Mouse (Mus musculus) embryonic facial prominence, embryonic 12.5 days (tissue): Measurements from ENCODE around the gene Lrmda. TPM values are rescaled to one million over a fixed set of nuclear protein-coding genes. Genes with fewer than 3 reads are reported as not detected.
A peak's percentile ranks its signal among the peaks of the same experiment; 100 is the strongest.

Source experiments
- ATAC-seq: fragments of 200-750 bp; cut with Nextera tagmentation; 2 replicates; pipeline ENCODE4 v1.8.0; 2017; ENCODE audit not compliant: insufficient number of reproducible peaks, insufficient read depth, low FRiP score, low TSS enrichment
- H3K27ac ChIP-seq: fragments of 300-500 bp; sonication (generic); 2 replicates; pipeline ENCODE4 v1.5.1; 2016; ENCODE audit warnings: mild to moderate bottlenecking
- H3K27me3 ChIP-seq: fragments of 300-500 bp; sonication (generic); 2 replicates; pipeline ENCODE4 v1.6.1; 2016; ENCODE audit warnings: mild to moderate bottlenecking, moderate library complexity
- H3K36me3 ChIP-seq: fragments of 300-500 bp; sonication (generic); 2 replicates; pipeline ENCODE4 v1.6.1; 2016; ENCODE audit warnings: mild to moderate bottlenecking
- H3K4me1 ChIP-seq: fragments of 300-500 bp; sonication (generic); 2 replicates; pipeline ENCODE4 v1.6.1; 2016
- H3K4me2 ChIP-seq: fragments of 300-500 bp; sonication (generic); replicated peaks from 2 replicates; pipeline ENCODE4 v1.6.1; 2016; ENCODE audit warnings: mild to moderate bottlenecking, moderate library complexity
- H3K4me3 ChIP-seq: fragments of 300-500 bp; sonication (generic); 2 replicates; pipeline ENCODE4 v1.5.1; 2016; ENCODE audit warnings: mild to moderate bottlenecking
- H3K9ac ChIP-seq: fragments of 300-500 bp; sonication (generic); 2 replicates; pipeline ENCODE4 v1.6.1; 2016; ENCODE audit warnings: mild to moderate bottlenecking, moderate library complexity
- H3K9me3 ChIP-seq: fragments of 300-500 bp; sonication (generic); 2 replicates; pipeline ENCODE4 v1.6.1; 2016; ENCODE audit warnings: mild to moderate bottlenecking, moderate library complexity
- WGBS: fragments of 180-500 bp; shearing (Covaris S2); methylation state at CpG from one replicate; pipeline ENCODE4 v1.1.7; 2016; 5-methylcytosine and 5-hydroxymethylcytosine counted together
- polyA plus RNA-seq: library from polyadenylated mRNA; unstranded; fragments of >200 nt; fragmentation: Nextera tagmentation; extraction: Ambion mirVana; gene quantifications from 2 replicates; pipeline ENCODE4 v1.2.1, GENCODE M21; 2016

Gene Lrmda
- polyA plus RNA-seq, 1 experiment from 2014 or later: 0.28 TPM

DNA sequence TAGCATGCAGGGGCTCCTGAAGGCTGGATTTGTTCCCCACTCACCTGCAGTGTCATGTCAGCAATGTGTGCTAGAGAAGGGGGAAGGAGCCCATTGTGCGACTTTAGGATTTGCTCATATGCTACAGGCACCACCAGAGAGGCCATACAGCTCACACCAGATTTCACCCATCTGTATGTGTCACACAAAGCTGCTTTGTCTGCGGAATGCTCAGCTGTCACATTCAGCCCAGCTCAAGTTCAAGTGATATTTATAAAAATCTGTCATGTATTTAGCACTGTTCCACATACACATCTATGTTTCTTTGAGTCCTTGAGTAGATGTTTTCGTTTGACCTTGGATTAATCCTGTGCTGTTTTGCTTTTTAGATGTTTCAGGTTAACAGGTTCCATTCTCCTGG lies 899.0 kb downstream of the Lrmda start:
- Histone ChIP-seq H3K27ac (no peak overlapping the region), H3K9me3 (no peaks in the 10 kb centered on the region), H3K9ac (no peak overlapping the region), H3K36me3 (no peaks in the 10 kb centered on the region), H3K4me1 (peaks cover 8% of the 10 kb centered on the region; the same call in 1 of the 2 replicates), H3K4me2 (no peak overlapping the region), H3K4me3 (no peak overlapping the region), H3K27me3 (no peaks in the 10 kb centered on the region)
- ATAC-seq: no peak
- WGBS: 76% methylated on average over 3 of the region's 3 CpGs

DNA sequence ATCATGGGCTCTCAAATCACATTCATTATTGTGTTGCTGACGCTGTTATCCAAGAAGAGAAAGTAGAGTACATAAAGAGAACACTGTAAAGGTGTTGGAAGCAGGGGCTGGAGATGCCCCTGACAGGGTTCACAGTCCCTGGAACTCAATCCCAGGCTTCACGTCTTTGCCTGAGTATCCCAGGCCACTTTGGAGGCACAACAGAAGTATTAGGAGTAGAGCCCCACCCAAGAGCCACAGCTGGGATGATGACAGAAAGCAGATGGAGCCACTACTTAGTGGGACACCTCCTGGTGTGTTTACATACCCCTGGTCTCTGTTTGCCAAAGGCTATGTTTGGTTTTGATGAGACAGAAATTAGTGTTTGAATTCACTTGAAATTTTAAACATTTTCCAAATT lies 899.4 kb downstream of the Lrmda start:
- no peaks in the 10 kb centered on the region for H3K9me3 ChIP-seq
- no peak overlapping the region for H3K9ac ChIP-seq
- no peak overlapping the region for H3K4me3 ChIP-seq
- no peak overlapping the region for H3K4me2 ChIP-seq
- H3K4me1 ChIP-seq: peaks cover 8% of the 10 kb centered on the region; the same call in 1 of the 2 replicates
- H3K27me3 ChIP-seq: no peaks in the 10 kb centered on the region
- H3K27ac ChIP-seq: no peak overlapping the region
- no peaks in the 10 kb centered on the region for H3K36me3 ChIP-seq
- WGBS: 65% methylated on average over 2 of the region's 2 CpGs
- no peak for ATAC-seq

DNA sequence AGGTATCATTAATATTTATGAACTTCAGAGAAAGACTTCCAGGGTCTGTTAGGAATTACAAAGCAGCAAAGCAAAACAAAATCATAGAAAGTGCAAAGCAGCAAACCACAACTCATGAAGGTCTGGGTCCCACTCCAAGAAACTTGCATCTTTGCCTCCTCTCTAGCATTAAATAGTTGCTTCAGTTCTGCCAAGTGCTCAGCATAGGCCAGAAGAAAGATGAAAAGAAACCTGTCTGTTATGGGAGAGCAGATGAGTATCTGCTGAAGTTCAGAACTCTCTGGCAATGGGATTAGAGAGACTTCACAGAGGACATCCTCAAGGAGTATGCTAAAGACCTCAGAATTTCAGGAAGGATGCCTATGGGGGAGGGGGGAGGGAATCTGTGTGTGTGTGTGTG lies 901.6 kb downstream of the Lrmda start:
- Histone ChIP-seq H3K4me3 (no peak overlapping the region), H3K9ac (no peak overlapping the region), H3K9me3 (no peaks in the 10 kb centered on the region), H3K4me1 (peaks cover 8% of the 10 kb centered on the region; the same call in 1 of the 2 replicates), H3K36me3 (no peaks in the 10 kb centered on the region), H3K4me2 (no peak overlapping the region), H3K27ac (no peak overlapping the region), H3K27me3 (no peaks in the 10 kb centered on the region)
- ATAC-seq: no peak

DNA sequence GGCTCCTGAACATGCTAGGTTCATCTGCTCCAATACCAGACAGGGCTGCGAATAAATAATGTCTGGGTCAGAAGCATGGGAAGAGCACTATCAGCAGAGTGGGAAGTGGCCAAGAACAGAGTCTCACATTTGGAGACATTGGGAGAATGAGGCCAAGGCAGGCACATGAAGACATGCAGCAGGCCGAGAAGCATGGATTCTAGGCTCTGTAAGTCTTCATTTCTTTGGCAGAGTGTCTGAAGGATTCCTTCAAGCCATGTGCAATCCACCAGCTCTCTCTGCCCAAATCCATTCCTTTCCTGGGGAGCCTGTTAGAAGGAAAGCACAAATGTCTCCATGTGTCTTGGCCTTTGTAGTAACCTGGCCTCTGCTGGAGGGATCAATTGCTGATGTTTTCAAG lies 902.3 kb downstream of the Lrmda start:
- H3K27me3 ChIP-seq: no peaks in the 10 kb centered on the region
- no peak overlapping the region for H3K27ac ChIP-seq
- no peak overlapping the region for H3K9ac ChIP-seq
- H3K9me3 ChIP-seq: no peaks in the 10 kb centered on the region
- ATAC-seq: no peak
- H3K36me3 ChIP-seq: no peaks in the 10 kb centered on the region
- H3K4me1 ChIP-seq: peaks cover 8% of the 10 kb centered on the region; the same call in 1 of the 2 replicates
- WGBS: 88% methylated on average over 2 of the region's 2 CpGs
- H3K4me2 ChIP-seq: no peak overlapping the region
- no peak overlapping the region for H3K4me3 ChIP-seq

DNA sequence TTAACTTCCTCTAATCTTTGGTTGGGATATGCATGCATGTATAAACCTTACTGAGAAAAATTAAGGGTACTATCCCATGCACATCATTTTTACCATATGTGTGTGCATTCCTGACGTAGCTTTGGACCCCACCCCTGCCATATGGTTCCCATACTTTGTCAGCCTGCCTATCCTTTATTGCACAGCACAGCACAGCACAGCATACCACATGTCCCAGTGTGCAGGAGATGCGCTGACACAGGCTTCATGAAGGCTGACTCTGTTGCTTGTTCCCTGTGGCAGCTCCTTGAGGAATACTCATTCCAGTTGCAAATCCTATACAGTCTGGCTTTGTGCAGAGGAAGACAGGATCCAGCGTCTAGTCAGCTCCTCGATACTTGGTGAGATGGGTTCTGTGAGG lies 903.1 kb downstream of the Lrmda start:
- no peak overlapping the region for H3K4me3 ChIP-seq
- H3K27me3 ChIP-seq: no peaks in the 10 kb centered on the region
- H3K27ac ChIP-seq: 0 out of 2 replicates have a peak overlapping the region, but pooled peaks have one; percentile 1
- ATAC-seq: peak; percentile 79
- no peaks in the 10 kb centered on the region for H3K9me3 ChIP-seq
- H3K4me2 ChIP-seq: no peak overlapping the region
- 64% methylated on average over 4 of the region's 4 CpGs for WGBS
- no peaks in the 10 kb centered on the region for H3K36me3 ChIP-seq
- H3K4me1 ChIP-seq: peaks cover 8% of the 10 kb centered on the region; the same call in 1 of the 2 replicates
- H3K9ac ChIP-seq: no peak overlapping the region

DNA sequence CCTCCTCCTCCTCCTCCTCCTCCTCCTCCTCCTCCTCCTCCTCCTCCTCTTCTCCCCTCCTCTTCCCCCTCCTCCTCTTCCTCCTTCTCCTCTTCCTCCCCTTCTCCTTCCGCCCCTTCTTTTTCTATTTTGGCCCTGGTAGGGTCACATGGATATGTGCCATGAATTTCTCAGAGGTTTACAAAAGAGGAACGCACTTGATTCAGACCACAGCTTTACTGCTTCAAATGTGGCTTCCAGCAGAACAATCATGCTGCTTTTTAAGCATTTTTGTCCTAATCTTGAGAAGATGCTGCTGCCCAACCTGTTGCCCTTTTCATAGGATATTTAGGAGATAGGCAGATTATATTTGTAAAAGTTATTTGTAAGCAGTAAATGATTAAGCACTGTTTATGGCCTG lies 903.7 kb downstream of the Lrmda start:
- H3K36me3 ChIP-seq: no peaks in the 10 kb centered on the region
- H3K4me2 ChIP-seq: no peak overlapping the region
- no peak overlapping the region for H3K9ac ChIP-seq
- H3K4me1 ChIP-seq: peaks cover 8% of the 10 kb centered on the region; the same call in 1 of the 2 replicates
- H3K4me3 ChIP-seq: no peak overlapping the region
- WGBS: 83% methylated on average over 1 of the region's 2 CpGs
- no peak overlapping the region for H3K27ac ChIP-seq
- ATAC-seq: no peak
- no peaks in the 10 kb centered on the region for H3K9me3 ChIP-seq
- H3K27me3 ChIP-seq: no peaks in the 10 kb centered on the region

DNA sequence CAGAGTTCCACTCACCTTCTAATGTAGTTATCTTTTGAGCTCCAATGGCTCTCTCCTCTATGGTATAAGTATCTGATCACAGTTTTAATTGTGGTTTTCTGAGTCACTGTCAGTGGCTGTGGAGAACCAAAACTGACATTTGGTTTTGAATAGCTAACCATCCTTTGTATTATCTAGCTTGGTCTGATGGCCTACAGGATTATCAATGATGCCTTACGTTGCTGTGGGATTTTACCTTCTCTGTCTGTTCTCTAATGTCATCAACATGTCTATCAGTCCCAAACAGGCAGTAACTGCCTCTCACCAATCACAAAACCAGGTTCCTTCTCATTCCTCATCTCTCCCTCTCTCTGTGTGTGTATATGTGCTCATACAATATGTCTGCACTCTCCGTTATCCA lies 908.8 kb downstream of the Lrmda start:
- Histone ChIP-seq H3K36me3 (no peaks in the 10 kb centered on the region), H3K27ac (no peak overlapping the region), H3K4me2 (no peak overlapping the region), H3K27me3 (no peaks in the 10 kb centered on the region), H3K9me3 (no peaks in the 10 kb centered on the region), H3K9ac (no peak overlapping the region), H3K4me3 (no peak overlapping the region), H3K4me1 (peaks cover 3% of the 10 kb centered on the region; the same call in 1 of the 2 replicates)
- WGBS: 87% methylated on average over 2 of the region's 2 CpGs
- no peak for ATAC-seq

DNA sequence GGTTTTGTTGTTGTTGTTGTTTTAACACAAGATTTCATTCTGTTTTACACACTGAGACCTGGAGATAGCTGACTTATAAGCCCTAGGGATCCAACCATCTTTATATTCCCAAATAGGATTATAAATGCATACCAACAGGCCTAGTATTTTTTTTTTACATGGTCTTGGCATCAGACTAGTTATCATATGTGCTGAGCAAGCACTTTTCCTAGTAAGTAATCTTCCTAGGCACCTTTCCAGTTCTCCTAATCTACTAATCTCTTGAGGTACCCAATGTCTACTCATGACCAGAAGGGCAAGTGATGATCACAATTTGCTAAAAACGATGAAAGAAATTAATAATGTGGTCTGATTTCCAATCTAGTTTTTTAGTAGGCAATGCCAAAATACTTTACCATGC lies 909.2 kb downstream of the Lrmda start:
- Histone ChIP-seq H3K27ac (no peak overlapping the region), H3K27me3 (no peaks in the 10 kb centered on the region), H3K4me1 (peaks cover 3% of the 10 kb centered on the region; the same call in 1 of the 2 replicates), H3K9ac (no peak overlapping the region), H3K4me3 (no peak overlapping the region), H3K9me3 (no peaks in the 10 kb centered on the region), H3K4me2 (no peak overlapping the region), H3K36me3 (no peaks in the 10 kb centered on the region)
- WGBS: 94% methylated on average over 1 of the region's 1 CpGs
- no peak for ATAC-seq

DNA sequence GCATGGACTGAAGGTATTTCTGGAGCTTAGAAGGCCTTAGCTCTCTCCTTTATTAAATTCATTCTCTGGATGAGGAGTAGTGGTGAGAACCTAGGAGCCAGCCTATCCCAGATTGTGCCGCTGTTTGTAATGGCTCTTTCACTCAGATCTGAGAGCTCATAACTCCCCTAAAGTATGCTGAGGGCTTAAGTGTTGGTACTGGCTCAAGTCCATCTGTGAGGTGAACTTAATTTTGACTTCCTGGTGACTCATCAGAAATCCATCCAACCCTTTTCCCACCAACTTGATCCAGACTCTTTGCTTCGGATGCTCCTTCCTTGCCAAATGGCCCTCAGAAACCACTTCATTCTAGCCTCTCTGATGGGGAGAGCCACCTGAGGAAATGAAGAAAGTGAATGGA lies 910.1 kb downstream of the Lrmda start:
- Histone ChIP-seq H3K4me1 (peaks cover 3% of the 10 kb centered on the region; the same call in 1 of the 2 replicates), H3K27ac (no peak overlapping the region), H3K4me3 (no peak overlapping the region), H3K9ac (no peak overlapping the region), H3K4me2 (no peak overlapping the region), H3K36me3 (no peaks in the 10 kb centered on the region), H3K27me3 (no peaks in the 10 kb centered on the region), H3K9me3 (no peaks in the 10 kb centered on the region)
- ATAC-seq: no peak
- WGBS: 83% methylated on average over 2 of the region's 2 CpGs

DNA sequence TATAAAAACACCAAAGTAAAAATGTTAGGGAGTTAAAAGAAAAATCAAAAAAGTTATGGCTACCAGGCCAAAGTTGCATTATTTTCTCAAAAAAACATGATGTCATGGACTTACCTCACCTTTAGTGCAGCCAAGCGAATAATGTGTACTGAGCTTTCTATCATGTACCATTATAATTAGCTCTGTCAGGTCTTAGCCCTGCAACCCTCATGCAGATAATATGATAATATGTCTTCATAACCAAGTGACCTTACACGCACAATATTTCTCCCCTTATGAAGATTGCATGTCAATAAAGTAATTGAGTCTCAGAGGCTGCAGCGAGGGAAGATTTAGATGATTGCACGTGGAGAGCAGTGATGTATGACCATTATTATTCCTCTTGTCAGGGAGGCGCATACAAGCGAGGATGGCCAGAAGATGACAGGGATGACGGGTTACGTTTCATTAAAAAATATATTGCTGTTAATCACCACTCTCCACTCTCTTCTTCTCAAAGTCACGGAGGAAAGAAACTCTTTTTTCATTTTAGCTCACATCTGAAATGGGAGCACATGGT lies 911.1 kb downstream of the Lrmda start:
- H3K36me3 ChIP-seq: no peaks in the 10 kb centered on the region
- H3K4me2 ChIP-seq: no peak overlapping the region
- H3K4me1 ChIP-seq: peaks cover 3% of the 10 kb centered on the region; the same call in 1 of the 2 replicates
- ATAC-seq: no peak
- WGBS: 87% methylated on average over 9 of the region's 9 CpGs
- H3K4me3 ChIP-seq: no peak overlapping the region
- H3K27me3 ChIP-seq: no peaks in the 10 kb centered on the region
- H3K27ac ChIP-seq: no peak overlapping the region
- H3K9me3 ChIP-seq: no peaks in the 10 kb centered on the region
- no peak overlapping the region for H3K9ac ChIP-seq

DNA sequence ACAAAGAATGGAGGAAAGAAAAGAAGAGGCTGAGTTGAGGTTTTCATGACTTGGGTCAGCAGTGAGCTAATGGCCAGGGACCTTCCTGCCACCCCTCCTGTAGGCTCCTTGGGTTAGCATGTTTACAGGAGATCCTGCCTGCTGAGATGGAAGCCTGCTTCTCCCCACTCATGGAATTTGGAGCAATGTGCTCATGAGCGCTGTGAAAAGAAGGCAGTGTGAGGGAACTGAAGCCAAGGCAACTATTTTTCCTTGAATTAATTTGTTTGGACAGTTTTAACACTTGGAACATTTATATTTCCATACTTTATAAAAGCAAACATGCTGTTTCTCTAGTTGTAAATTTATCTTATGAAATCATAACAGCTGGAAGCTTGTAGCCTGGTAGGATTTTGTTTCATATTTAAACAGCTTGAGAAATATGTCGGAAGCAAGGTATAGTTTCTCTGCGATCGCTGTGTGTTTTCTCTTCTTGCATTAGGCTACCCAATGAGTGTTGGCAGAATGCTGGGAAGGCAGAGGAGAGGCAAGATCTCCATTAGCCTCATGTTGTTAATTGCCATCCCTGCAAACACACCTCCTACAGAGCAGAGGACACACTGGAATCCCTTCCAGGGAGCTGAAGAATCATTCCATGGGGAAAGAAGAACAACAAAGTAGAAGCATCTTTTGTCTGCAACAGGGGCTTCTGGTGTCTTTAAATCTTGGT lies 911.8 kb downstream of the Lrmda start:
- Histone ChIP-seq H3K9me3 (no peaks in the 10 kb centered on the region), H3K4me2 (no peak overlapping the region), H3K36me3 (no peaks in the 10 kb centered on the region), H3K27me3 (no peaks in the 10 kb centered on the region), H3K4me1 (peaks cover 4% of the 10 kb centered on the region; the same call in 1 of the 2 replicates), H3K4me3 (no peak overlapping the region), H3K27ac (no peak overlapping the region), H3K9ac (no peak overlapping the region)
- no peak for ATAC-seq
- 72% methylated on average over 4 of the region's 4 CpGs for WGBS

DNA sequence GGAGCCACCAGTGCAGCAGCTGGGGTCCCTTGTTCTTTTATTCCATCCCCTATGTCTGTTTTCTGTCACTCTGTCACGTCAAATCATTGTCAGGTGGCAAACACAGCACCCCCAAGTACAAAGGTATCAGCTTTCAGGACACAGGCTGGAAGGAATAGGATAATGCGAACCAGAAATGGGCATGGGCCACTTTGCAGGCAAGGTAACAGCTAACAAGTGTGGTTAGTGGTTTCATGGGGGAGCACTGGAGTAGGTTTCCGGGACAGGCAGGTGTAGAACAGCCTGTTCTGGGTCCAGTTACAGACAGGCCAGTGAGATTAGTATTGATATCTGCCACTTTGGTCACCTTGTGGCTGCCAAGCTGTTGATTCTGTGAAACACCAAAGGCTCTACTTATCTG lies 917.2 kb downstream of the Lrmda start:
- no peak overlapping the region for H3K4me3 ChIP-seq
- H3K4me2 ChIP-seq: no peak overlapping the region
- H3K9me3 ChIP-seq: no peaks in the 10 kb centered on the region
- no peaks in the 10 kb centered on the region for H3K27me3 ChIP-seq
- ATAC-seq: no peak
- no peak overlapping the region for H3K9ac ChIP-seq
- WGBS: 33% methylated on average over 3 of the region's 3 CpGs
- H3K36me3 ChIP-seq: no peaks in the 10 kb centered on the region
- H3K27ac ChIP-seq: no peak overlapping the region
- peaks cover 18% of the 10 kb centered on the region for H3K4me1 ChIP-seq
